Mouse (Mus musculus): ENCODE measurements around the gene Rev3l.

DNA sequence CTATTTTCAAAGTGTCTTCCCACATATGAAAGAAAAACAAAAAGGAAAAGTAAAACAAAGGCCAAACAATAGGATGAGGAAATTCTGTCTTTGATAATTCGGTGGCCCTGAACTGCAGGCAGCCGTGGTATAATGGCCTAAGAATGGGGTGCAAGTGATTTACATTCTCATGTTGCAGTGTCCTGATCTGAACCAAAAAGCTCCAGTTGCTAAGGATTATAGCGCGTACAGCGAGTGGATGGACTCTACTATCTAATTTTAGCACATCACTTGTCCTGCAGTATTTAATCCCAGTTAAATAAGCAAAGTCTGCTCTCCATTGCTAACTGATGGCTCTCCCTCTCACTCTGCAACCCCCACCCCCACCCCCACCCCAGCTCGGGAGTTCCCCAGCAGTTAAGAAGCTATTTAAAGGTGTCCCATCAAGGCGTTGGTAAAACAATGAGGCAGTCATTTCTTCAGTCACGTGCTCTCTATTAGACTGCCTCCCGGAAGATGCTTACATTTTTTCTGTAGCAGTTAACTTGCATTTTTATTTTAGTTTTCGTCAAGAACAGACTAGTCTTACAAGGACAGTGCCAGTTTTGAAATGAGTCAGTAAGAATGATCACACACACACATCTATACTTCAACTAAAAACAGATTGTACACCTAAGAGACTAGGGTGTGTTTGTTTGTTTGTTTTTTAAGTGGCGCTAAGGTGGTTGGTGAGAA, 40.4 kb upstream of the Rev3l start:
- TF ChIP-seq CTCF (IDR thresholded peaks at IDR 0.05; ENCODE audit: low read depth), result no peak
- TF ChIP-seq EP300 (IDR thresholded peaks at IDR 0.05; ENCODE audit: low read depth), result no peak

All from liver, embryonic 14.5 days (tissue).